Mouse (Mus musculus) urinary bladder, postnatal 4 days (tissue): Measurements from ENCODE around the gene Dock2.
A peak's percentile ranks its signal among the peaks of the same experiment; 100 is the strongest.

Experiments used
- DNase-seq, 2 experiments: peaks; one replicate each; pipeline ENCODE4 v3.0.0; 2021 to 2022; ENCODE audit warnings: low spot score in 2 of 2

The Dock2 gene

DNA sequence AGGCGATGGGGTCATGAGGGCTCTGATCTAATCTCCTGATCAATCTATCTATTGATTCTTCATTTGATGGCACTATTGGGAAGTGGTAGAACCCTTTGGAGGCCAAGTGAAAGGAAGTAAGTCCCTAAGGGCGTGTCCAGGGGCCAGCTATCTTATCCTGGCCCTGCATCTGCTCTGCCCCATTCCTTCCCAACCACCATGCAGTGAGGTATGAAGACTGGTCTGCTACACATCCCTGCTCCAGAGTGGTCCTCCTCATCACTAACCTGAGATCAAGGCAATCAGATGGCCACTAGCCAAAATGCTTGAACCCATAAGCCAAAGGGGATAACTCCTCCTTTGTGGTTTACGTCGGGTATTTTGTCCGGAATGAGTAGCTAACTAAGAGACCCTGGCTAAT, 256.5 kb downstream of the Dock2 start:
- peak in 1 of 2 experiments; percentile 52 for DNase-seq

DNA sequence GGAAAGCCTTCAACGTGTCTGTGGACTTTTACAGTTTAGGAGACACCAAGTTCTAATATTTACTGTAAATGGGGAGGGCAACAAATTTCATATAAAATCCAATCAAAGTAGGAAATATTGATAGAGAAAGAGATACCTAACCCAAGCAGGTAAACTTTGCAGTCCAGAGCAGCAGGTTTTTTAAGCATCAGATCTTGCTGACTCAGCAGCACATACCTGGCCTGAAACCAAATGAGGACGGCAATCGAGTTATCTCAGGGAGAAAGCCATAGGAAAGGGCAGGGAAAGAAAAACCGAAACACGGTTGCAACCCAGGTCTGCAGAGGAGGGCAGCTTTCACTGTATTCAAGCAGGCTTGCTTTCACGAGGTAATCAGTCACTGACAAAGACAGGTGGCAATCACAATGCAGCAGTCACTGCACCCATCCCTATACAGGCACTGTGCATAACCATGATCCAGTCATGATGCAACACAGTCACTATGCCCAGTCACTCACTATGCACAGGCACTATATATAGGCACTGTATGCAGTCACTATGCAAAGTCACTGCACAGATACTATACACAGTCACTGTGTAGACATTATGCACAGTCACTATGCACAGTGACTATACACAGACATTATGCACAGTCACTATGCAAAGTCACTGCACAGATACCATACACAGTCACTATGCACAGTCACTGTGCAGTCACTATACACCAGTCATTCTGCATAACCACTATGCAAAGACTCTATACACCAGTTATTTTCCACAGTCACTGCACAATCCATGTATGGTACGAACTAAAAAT, 258.4 kb downstream of the Dock2 start:
- DNase-seq = peak in 1 of 2 experiments; percentile 26

DNA sequence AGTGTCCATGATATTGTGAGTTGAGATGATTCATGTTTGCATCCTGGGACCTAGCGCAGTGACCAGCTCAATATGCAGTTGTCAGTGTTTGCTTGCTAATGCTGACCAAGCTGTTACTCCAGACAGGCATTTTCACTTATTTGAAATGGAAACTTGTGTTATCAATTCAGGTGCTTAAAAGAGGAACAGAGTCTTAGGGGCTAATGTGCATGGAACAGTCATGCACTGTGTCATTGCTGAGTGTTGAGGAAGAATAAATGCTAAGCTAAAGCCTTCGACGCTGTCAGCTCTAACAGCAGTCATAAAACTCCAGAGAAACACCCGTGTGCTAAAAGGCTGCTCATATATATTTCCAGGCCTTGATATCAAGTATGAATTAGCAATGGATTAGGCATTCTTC, 259.1 kb downstream of the Dock2 start:
- DNase-seq = peak in 1 of 2 experiments; percentile 5

DNA sequence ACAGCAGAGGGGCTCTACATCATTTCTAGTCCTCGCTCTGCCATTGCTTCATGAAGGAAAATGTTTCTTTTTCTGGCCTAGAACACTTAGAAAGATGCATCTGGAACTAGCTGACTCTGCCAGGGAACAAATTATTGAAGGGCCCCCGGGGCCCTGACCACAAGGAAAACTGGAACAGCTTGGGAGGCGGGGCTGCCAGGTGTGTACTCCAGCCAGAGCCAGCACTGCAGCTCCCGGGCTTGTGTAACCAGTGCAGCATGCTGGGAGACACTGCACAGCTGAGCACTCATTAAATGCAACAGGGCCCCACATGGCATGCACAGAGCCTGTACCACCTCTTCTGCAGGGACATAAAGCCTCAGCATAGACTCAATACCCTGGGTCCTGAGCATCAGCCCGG, 265.1 kb downstream of the Dock2 start:
- DNase-seq = no peak

DNA sequence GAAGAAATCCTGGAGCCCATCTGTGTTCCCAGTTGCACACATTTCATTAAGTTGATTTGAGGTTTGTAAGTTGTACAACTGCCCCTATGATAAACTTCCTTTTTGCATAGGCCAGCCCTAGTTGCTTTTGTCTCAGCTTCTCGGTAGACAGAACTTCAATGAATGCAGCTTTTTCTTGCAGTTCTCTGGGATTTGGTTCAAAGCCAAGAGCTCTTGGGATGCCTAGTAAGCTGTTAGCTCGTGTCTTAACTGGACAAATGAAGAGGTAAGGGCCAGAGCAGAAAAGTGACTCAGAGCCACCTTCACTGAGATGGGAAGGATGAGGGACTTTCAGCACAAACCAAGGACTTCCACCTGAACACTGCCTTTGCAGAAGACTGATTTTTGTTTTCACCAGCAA, 266.7 kb downstream of the Dock2 start:
- no peak for DNase-seq

DNA sequence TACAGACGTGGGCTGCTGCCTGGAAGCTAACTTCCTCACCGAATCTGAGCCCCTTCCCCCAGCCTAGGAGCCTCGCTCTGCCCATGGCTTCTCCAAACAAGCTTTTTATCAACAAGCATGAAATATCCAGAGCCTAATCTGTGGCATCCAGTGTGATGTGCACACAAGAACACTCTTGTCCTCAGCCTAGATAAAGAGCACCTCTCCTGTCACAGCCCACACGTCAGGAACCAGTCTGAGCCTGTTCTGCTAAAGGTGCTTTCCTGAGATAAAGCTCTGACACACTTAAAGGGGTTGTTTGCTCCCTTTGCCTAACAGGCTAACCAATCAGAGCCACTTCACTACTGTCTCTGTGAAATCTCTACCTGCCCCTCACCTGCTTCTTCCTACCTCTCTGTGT, 268.4 kb downstream of the Dock2 start:
- DNase-seq = no peak

DNA sequence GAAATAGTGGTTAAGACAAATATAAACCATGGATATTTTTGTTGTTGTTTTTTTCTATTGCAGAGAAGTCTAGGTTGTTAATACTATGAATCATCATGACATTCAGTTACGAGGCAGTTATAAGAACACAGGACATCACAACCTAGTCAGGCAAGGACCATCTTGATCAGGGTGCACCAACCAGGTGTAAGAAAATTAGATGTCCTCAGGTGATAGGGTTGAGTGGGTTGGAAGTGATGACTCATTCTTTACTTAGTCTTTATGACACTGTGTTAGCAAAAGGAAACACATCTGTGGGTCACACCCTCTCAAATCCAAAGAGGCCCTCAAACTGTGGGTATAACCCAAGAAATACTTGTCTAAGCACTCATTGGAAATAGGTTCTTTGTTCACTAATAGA, 277.3 kb downstream of the Dock2 start:
- no peak for DNase-seq

DNA sequence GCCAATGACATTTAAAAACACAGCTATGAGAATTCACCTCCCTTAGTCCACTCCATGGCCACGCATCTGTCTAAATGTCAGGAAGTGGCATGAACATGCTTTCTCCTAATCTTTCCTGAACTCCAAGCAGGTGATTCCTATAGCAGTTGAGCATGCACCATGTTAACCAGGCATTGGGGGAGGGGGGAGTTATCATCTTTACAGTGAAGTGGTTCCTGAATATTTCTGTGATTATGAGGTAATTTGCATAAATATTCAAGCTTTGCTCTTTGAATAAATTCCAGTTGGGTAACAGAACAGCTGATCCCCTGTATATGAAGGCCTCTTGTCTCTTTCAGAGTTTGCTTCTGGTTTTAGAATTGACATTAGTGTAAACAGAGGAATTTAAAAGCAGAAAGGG, 284.0 kb downstream of the Dock2 start:
- DNase-seq = no peak

DNA sequence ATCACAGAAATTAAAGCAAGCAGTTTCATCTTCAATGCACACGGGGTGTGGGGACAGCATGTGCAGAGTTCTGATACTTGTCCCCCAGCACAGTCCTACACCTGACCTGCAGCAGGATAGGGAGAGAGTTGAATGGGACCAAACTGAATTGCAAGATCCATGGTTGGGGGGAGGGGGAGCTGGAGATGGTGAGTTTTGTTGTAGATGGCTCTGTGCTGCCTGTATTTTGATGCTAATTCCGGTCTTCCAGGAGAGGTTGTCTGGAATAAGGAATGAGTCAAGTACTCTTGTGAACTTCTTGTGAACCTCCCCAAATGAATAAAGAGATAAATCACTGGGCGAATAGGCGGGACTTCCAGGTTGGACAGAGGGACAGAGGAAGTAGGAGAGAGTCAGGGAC, 289.0 kb downstream of the Dock2 start:
- no peak for DNase-seq

DNA sequence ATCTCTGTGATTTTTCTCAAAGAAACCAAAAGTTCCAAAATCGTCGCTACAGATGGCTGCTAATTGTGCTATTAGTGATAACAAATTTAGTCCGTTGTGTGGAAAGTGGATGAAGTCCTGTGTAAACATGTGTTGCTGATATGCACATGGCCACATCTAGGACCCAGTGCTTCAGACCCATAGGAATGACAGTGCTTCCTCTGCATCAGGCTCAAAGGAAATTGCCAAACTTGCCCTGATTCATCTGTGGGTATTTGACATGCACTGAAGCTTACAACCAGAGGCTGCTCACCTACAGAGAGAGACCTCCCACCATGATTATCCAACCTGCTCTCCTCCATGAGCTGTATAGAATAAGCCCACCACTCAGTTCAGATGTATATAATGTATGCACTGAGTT, 290.7 kb downstream of the Dock2 start:
- no peak for DNase-seq

DNA sequence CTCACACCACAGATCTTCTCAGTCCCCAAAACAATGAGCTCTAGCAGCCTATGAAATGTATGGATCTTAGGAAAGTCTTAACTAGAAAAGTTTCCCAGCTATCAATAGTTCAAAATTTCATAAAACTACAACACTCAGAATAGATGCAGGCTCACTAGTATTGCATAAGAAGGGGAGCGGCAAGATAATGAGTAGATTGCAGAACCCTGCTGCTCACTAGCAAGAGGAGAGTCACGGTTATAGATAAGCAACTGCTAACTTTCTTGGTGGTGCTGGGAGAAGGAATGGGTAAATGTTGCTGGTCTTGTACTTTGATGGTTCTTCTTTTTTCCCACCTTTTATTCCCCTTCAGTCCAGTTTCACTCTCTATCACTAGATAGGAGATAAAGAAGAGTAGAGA, 291.5 kb downstream of the Dock2 start:
- DNase-seq = no peak

DNA sequence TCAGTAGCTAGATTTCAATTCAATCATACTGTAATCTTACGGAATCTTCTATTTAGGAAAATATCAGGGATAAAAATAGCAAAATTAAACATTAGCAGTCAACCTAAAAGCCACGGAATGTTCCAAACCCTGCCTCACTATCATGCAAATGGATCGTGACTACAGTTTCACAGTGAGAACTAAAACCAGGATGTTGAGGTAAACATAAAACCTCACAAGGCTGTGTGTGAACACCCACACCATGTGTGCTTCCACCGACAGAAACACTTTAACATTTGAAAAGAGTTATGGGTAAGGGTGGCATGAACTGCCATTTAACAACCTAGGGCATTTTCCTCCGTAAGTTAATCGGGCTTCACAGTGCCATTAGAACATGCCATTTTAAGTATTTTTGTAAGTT, 294.1 kb downstream of the Dock2 start:
- no peak for DNase-seq

DNA sequence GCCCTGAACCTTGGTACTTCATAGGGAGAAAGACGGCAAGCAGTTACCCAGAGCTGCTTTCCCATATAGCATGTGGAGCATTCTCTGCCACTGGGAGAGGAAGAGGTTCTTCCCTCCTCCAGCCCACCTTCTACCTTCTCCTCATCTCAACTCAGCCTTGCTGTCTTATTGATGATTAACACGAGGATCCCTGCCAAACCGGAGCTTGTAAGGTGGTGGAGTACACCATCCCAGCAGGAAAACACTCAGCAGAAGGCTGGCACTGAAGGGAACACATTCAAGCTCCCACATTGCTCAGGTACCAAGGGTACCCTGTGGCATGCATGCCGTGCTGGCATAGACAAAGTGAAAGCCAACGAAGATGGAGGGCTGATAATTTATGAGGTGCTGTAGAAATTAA, 304.4 kb downstream of the Dock2 start:
- DNase-seq = no peak

DNA sequence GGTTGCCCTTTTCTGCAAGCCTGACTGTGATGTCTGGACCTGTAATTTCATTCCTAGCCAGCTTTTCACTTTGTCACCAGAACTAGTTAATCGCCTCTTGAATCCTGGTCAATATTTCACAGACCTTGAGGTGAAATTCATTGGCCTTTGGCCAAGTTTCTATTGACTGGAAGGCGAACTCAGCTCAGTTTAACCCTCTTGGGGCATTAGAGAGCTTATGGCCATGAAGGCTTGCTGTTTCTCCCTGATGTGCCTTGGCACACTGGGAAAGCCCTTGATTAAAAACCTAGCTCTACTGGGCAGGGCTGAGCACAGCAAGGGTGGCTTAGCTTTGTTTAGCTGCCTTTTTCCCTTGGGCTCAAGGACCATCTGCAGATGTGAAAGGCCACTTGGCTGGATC, 313.9 kb downstream of the Dock2 start:
- DNase-seq = no peak

DNA sequence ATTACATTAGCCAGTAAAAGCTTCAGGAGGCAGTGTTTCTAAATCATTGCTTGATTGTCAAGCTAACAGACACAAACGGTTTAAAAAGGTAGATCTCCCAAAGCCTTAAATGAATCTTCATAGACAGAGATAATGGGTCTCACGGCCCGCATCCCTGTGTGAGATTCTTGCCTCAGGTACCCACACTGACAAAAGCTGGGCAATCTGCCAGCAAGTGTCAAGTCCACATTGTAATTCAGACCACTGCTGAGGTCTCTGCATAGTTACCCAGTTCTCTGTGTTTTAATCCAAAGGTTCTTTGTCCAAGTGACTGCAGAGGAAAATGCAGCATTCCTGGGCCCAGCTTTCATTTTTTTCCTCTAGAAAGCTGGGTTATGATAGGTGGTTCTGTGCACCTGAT, 315.1 kb downstream of the Dock2 start:
- DNase-seq = no peak

DNA sequence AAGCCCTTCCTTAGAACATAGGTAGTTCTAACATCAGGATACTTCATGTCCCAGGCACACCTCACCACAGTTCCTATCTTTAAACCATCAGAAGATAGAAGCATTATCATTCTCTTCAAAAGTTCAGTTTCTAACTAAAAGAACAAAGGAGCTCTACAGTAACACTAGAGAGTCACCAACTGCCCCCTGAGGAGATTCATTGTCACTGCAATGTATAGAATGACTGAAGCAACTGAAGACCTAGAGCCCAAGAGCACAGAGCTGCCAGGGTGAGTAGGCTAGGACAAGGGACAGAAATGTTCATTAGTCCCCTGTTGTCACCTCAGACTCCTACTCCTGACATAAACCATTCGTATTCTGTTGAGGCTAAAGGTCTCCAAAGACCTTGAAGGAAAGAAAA, 316.6 kb downstream of the Dock2 start:
- DNase-seq = no peak

DNA sequence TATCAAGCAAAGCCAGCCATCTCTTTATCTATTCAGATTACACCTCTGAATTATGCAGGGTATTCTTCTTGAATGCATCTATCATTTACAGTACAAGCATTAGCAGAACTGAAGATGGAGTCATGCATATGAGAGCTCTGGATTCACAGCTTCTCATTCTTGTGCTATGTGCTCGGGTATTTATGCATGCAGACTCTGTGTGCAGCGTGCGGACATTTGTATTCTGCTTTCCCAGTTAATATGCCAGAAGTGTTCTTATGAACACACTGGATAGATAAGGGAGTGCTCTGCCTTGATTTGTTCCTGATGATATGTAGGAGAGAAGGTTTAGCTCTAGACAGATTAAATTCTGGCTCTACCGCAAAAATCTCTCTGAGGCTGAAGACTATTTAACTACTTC, 333.7 kb downstream of the Dock2 start:
- DNase-seq = no peak

DNA sequence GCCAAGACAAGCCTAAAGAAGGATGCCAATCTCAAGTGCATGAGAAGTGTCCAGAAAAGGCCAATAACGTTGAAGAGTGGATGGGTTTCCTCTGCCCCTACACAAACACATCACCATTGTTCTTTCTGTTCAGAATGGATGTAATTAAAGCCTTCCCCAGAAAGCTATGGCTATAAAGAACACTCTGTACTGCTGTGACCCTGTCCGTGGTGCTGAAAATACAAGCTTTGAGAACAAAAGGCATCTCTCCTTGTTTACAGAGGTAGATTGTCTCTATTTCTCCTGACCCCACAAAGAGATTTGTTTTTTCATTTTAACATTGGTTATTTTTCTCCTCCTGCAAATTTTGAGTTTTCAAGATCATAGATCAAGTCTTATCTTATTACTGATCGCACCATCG, 335.8 kb downstream of the Dock2 start:
- DNase-seq = no peak

DNA sequence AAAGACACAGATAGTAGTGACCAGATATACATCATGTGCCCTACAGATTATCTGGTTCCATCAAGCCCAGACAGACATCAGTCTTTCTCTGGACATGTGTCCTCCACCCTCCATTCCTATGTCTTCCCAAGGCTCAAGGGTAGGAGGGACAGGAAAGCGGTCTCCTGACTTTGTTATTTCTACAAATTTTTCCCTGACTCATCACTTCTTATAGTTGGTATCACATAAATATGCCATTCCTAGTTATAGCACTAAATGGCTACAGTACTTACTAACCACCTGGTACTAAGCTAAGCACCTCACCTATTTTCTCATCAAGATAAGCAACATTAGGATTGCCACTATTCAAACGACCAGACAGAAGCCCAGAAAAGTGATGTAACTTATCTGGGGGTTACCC, 345.3 kb downstream of the Dock2 start:
- no peak for DNase-seq

DNA sequence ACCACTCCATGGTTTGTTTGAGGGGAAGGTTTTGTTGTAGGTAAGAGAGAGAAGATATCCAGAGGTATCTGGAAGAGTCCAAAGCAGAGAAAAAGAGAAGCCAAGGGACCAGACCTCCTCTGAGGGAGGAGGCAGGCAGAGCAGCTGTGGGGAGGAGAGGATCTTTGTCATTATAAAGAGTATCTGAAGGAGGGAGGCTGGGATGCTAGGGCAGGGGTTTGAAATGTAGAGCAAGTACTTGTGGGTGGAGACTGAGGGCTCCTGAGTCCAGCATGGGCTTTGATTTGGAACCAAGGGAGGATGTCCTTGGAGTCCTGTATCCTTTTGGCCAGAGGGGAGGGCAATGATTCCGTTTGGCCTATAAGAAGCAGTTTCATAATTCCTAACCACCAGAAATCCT, 346.2 kb downstream of the Dock2 start:
- DNase-seq = no peak

DNA sequence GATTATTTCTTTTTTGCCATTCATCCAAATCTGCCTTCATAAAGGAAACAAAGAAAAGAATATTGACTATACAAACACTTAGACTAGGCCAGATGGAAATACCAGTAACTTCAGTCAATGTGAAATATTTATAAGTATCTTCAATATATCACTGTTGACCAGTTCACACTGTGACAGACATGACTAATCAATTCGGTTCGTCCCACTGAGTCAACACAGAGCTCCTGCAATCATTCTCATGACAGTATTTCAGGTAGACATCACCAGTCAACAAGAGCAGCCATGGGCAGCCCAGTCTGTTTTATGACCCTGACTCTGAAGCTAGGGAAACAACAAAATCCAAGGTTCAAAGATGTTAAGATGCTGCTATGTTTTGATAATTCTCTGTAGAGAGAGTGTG, 351.7 kb downstream of the Dock2 start:
- DNase-seq = no peak

DNA sequence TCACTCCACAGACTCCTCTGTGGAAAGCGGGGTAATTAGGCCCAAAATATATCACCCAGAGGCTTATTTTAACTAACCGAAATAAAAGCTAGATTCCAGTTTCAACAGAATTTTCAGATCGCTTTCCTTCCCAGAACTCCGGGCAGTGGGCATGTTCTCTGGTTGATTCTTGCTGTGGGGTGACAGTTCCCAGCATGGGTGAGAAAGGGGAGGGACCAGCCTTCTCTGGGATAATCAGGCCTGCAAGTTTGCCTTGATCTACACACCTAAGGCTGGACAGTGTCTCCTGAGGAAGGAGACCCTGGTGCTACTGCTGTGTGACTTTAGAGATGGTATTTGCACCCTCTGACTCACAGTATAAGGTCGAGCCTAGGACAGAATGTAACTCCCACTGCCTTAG, 352.3 kb downstream of the Dock2 start:
- DNase-seq = no peak

DNA sequence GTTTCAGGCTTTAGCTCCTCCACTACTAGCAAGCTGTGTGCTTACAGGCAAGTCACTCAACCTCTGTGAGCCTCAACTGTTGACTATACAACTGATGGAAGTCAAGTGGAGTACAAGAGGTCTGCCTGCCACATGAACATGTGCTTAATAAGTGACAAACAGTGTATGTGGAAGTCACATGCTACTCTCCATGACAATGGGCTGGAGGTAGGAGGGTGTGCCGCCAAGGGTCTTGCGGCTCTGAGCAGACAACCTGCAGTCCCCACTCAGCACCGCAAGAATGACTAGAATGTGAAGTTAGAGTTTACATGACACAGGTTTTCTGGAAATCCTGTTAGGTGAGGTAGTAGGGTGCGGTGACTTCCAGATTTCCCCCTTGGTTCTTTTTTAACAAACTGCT, 352.8 kb downstream of the Dock2 start:
- DNase-seq = no peak

DNA sequence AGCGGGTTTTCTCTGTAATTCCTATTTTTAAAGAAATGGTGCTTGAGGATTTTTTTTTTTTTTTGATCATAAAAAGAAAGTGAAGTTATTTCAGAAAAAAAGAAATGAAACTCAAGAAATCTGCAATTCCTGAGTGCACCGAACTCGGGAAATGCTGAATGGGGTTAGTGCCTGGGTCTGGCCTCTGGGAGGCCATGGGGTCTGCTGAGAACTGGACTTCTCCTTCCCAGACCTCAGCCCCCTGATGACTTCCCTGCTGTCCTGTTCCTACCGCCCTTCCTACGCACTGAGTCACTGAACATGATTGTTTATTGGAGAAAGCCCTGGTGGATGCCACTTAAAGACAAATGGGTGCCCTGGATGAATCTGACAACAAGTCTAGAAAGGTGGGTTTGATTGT, 356.5 kb downstream of the Dock2 start:
- no peak for DNase-seq
